In the genomic region with DNA sequence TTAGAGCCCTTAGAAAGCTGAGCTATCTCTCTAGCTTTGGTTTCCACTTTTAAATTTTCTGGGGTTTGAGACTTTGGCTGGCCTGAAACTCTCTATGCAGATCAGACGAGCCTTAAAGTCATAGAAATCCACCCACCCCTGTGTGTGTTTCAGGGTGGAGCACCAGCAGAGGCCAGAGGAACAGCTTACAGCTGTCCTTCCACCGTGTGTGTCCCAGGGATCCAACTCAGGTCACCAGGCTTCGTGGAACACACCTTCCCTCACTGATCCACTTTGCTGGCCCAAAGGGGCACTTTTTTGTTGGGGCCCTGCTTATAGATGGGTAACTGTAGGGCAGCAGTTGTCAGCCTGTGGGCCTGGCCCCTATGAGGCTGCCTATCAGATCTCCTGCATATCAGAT, we compare ENCODE assay signal across 28 mouse cellular contexts. TPM values are rescaled to one million over a fixed set of nuclear protein-coding genes. Genes with fewer than 3 reads are reported as not detected.
A peak's percentile ranks its signal among the peaks of the same experiment; 100 is the strongest.
DNase-seq lines count a peak whose midpoint lies in the region; ATAC-seq and TF ChIP-seq lines count a peak whose summit lies in the region.
"Had no signal": no experiment of that assay in that cellular context is flagged by ENCODE, and none has a peak within 500 bp of the region (broad histone marks: within the 10 kb centered on the region; RNA-seq: fewer than 3 reads in every experiment).

No protein-coding gene starts in this region.

- no peak for DNase-seq in heart, embryonic 10.5 days (ENCODE audit: low spot score)
- no peak for DNase-seq in liver, postnatal 0 days
- DNase-seq in liver = no peak
- DNase-seq in CH12.LX (ENCODE audit: extremely low read depth) = no peak
- no peak for DNase-seq in left cerebral cortex, adult 11 months (ENCODE audit: low spot score)
- DNase-seq: cerebellum, adult 8-10 months; cerebellum, postnatal 36 days; gastrocnemius, postnatal 25 days; heart, adult 11 months; kidney, adult 9 months; kidney, postnatal 14 days; layer of hippocampus, adult 9-11 months; liver, embryonic 13.5 days; lung, adult 2 months; lung, postnatal 10 days; right cerebral cortex, postnatal 4 days had no signal

- H3K4me1 ChIP-seq in heart, embryonic 10.5 days = peaks cover 28% of the 10 kb centered on the region
- H3K4me1 ChIP-seq in heart, embryonic 12.5 days (replicated peaks) = peaks cover 21% of the 10 kb centered on the region
- peaks cover 15% of the 10 kb centered on the region for H3K4me1 ChIP-seq in liver, postnatal 0 days (ENCODE audit: insufficient read depth)
- H3K4me1 ChIP-seq in CH12.LX (ENCODE audit: control insufficient read depth in 1 of 2, insufficient read depth in 2 of 2) = peaks cover 21 to 70% of the 10 kb centered on the region in 2 experiments

- no peak for TF ChIP-seq RAD21 in CH12.LX (IDR thresholded peaks at IDR 0.05; ENCODE audit: low read depth, low read length)

- peak overlapping the region; percentile 36; the same call in 1 of the 2 replicates for H3K27ac ChIP-seq in heart, embryonic 10.5 days
- H3K27ac ChIP-seq in heart, embryonic 12.5 days (ENCODE audit: poor library complexity, severe bottlenecking) = no peak overlapping the region
- peak overlapping the region; percentile 57 for H3K27ac ChIP-seq in liver, postnatal 0 days (ENCODE audit: low read depth)
- peak overlapping the region; percentile 73 for H3K27ac ChIP-seq in CH12.LX (ENCODE audit: insufficient read depth, low read depth)
- H3K27ac ChIP-seq: hindbrain, embryonic 12.5 days; hindbrain, postnatal 0 days; limb, embryonic 13.5 days; liver, embryonic 13.5 days; macrophage; midbrain, embryonic 10.5 days; midbrain, embryonic 15.5 days; neural tube, embryonic 12.5 days; stomach, embryonic 15.5 days had no signal

- no peak for TF ChIP-seq EP300 in liver, postnatal 0 days (IDR thresholded peaks at IDR 0.05; ENCODE audit: low read depth)
- no peak for TF ChIP-seq EP300 in CH12.LX (IDR thresholded peaks at IDR 0.05; ENCODE audit: low read length)

- no peak for TF ChIP-seq POLR2A in CH12.LX (IDR thresholded peaks at IDR 0.05; ENCODE audit: low read depth, low read length)
- TF ChIP-seq POLR2A in myocyte (IDR thresholded peaks at IDR 0.05; ENCODE audit: insufficient read length, low read depth) = no peak

- dilution Hi-C loops in CH12.LX (cut with MboI; ENCODE audit: extremely low pct_ligation_motif_present, extremely low pct_unique_long_range_greater_than_20kb, low sequenced_read_pairs) = no loop called here

- H3K9ac ChIP-seq in heart, embryonic 12.5 days = no peak overlapping the region
- H3K9ac ChIP-seq in liver, postnatal 0 days (replicated peaks) = no peak overlapping the region
- no peak overlapping the region for H3K9ac ChIP-seq in CH12.LX (ENCODE audit: insufficient read depth, low read depth)
- H3K9ac ChIP-seq: hindbrain, embryonic 12.5 days; limb, embryonic 13.5 days; liver, embryonic 13.5 days; midbrain, embryonic 15.5 days; neural tube, embryonic 12.5 days; stomach, embryonic 15.5 days had no signal

- H3K36me3 ChIP-seq in heart, embryonic 10.5 days = peaks cover 13% of the 10 kb centered on the region; the same call in 1 of the 2 replicates
- H3K36me3 ChIP-seq in heart, embryonic 12.5 days = peaks cover 5% of the 10 kb centered on the region
- peaks cover 16% of the 10 kb centered on the region; the same call in 1 of the 2 replicates for H3K36me3 ChIP-seq in liver, postnatal 0 days (replicated peaks; ENCODE audit: insufficient read depth, low read length)
- peaks cover 10 to 25% of the 10 kb centered on the region in 2 experiments for H3K36me3 ChIP-seq in CH12.LX (replicated peaks in 1 of 2; ENCODE audit: control insufficient read depth in 1 of 2, insufficient read depth in 1 of 2, low read length in 1 of 2)
- no peaks in the 10 kb centered on the region for H3K36me3 ChIP-seq in myocyte (ENCODE audit: control insufficient read depth, insufficient read depth)
- H3K36me3 ChIP-seq: midbrain, embryonic 10.5 days; midbrain, embryonic 15.5 days; neural tube, embryonic 12.5 days; stomach, embryonic 15.5 days had no signal

- no peak for ATAC-seq in heart, embryonic 12.5 days (ENCODE audit: insufficient number of reproducible peaks, low FRiP score)
- ATAC-seq in liver, postnatal 0 days = no peak
- ATAC-seq: forebrain, embryonic 14.5 days; hindbrain, postnatal 0 days; intestine, postnatal 0 days; midbrain, embryonic 15.5 days had no signal

- 60% methylated on average over 3 of the region's 3 CpGs for WGBS in heart, embryonic 10.5 days
- 68% methylated on average over 3 of the region's 3 CpGs for WGBS in heart, embryonic 12.5 days
- 67% methylated on average over 3 of the region's 3 CpGs for WGBS in liver, postnatal 0 days (ENCODE audit: insufficient replicate concordance)

- no peak overlapping the region for H3ac ChIP-seq in myocyte (ENCODE audit: control insufficient read depth, insufficient read length)

- H3K9me3 ChIP-seq in heart, embryonic 10.5 days = no peaks in the 10 kb centered on the region
- no peaks in the 10 kb centered on the region for H3K9me3 ChIP-seq in heart, embryonic 12.5 days (replicated peaks)
- no peaks in the 10 kb centered on the region for H3K9me3 ChIP-seq in liver, postnatal 0 days (ENCODE audit: low read length)
- H3K9me3 ChIP-seq in CH12.LX (replicated peaks; ENCODE audit: low read length) = no peaks in the 10 kb centered on the region
- H3K9me3 ChIP-seq: hindbrain, embryonic 12.5 days; limb, embryonic 13.5 days; liver, embryonic 13.5 days; midbrain, embryonic 10.5 days; midbrain, embryonic 15.5 days; neural tube, embryonic 12.5 days; stomach, embryonic 15.5 days had no signal

- H3K4me2 ChIP-seq in heart, embryonic 12.5 days = no peak overlapping the region
- no peak overlapping the region for H3K4me2 ChIP-seq in liver, postnatal 0 days (ENCODE audit: low read depth, low read length)
- H3K4me2 ChIP-seq in CH12.LX (ENCODE audit: insufficient read depth, low read depth, poor library complexity, severe bottlenecking) (peak overlapping the region; percentile 7; the same call in 1 of the 2 replicates), myocyte (ENCODE audit: low read depth) (no peak overlapping the region)
- H3K4me2 ChIP-seq: hindbrain, embryonic 12.5 days; limb, embryonic 13.5 days; liver, embryonic 13.5 days; midbrain, embryonic 15.5 days; neural tube, embryonic 12.5 days; stomach, embryonic 15.5 days had no signal

- H3K27me3 ChIP-seq in heart, embryonic 10.5 days (ENCODE audit: insufficient read depth, poor library complexity, severe bottlenecking) = 0 out of 2 replicates have a peak, but pooled peaks cover 4% of the 10 kb centered on the region
- H3K27me3 ChIP-seq in heart, embryonic 12.5 days (replicated peaks) = no peaks in the 10 kb centered on the region
- no peaks in the 10 kb centered on the region for H3K27me3 ChIP-seq in liver, postnatal 0 days (ENCODE audit: insufficient read depth, low read length)
- H3K27me3 ChIP-seq in CH12.LX (replicated peaks) (no peaks in the 10 kb centered on the region), myocyte (ENCODE audit: control insufficient read depth, insufficient read depth, insufficient read length) (no peaks in the 10 kb centered on the region)
- H3K27me3 ChIP-seq: hindbrain, embryonic 12.5 days; limb, embryonic 13.5 days; midbrain, embryonic 15.5 days; neural tube, embryonic 12.5 days; stomach, embryonic 15.5 days had no signal

- H3K79me2 ChIP-seq in CH12.LX (replicated peaks; ENCODE audit: control insufficient read depth, extremely low read depth, insufficient read depth, poor library complexity, severe bottlenecking) = peaks cover 6% of the 10 kb centered on the region
- no peaks in the 10 kb centered on the region for H3K79me2 ChIP-seq in myocyte (ENCODE audit: control insufficient read depth, insufficient read depth)

- no peak overlapping the region for H3K4me3 ChIP-seq in heart, embryonic 10.5 days
- no peak overlapping the region for H3K4me3 ChIP-seq in heart, embryonic 12.5 days
- no peak overlapping the region for H3K4me3 ChIP-seq in liver, postnatal 0 days (ENCODE audit: low read depth, low read length)
- H3K4me3 ChIP-seq in CH12.LX (replicated peaks in 1 of 3; ENCODE audit: low read depth in 2 of 3, low read length in 2 of 3, poor library complexity in 1 of 3) = no peak overlapping the region
- no peak overlapping the region for H3K4me3 ChIP-seq in myocyte
- H3K4me3 ChIP-seq: hindbrain, embryonic 12.5 days; limb, embryonic 13.5 days; liver, embryonic 13.5 days; midbrain, embryonic 10.5 days; midbrain, embryonic 15.5 days; neural tube, embryonic 12.5 days; stomach, embryonic 15.5 days had no signal

- in situ Hi-C loops in CH12.LX (cut with MboI; ENCODE audit: low pct_ligation_motif_present, low pct_unique_long_range_greater_than_20kb, low sequenced_read_pairs) = loop anchor here (10.0 kb wide), 1 partner anchor 229 kb away; no protein-coding TSS in a partner anchor

- TF ChIP-seq CTCF in liver, postnatal 0 days (IDR thresholded peaks at IDR 0.05; ENCODE audit: low read depth) = no peak
- TF ChIP-seq CTCF in CH12.LX (conservative IDR thresholded peaks at IDR 0.05 in 1 of 2, IDR thresholded peaks at IDR 0.05 in 1 of 2; ENCODE audit: low read depth in 2 of 2, low read length in 2 of 2) = no peak

RNA-seq across cellular contexts. Expression of a gene that starts 3.1 kb away (rescaled TPM):
- 20.0 and 20.9 TPM in 2 replicates for polyA plus RNA-seq in heart, embryonic 10.5 days (2016; fragmentation: Nextera tagmentation; extraction: Ambion mirVana)
- 25.0 and 31.0 TPM in 2 replicates for polyA plus RNA-seq in heart, embryonic 12.5 days (2016; fragmentation: Nextera tagmentation; extraction: Ambion mirVana)
- 2.1 and 2.2 TPM in 2 replicates for polyA plus RNA-seq in liver, postnatal 0 days (2015; fragmentation: Nextera tagmentation; extraction: Ambion mirVana)
- total RNA-seq in CH12.LX (2012; rRNA removed) = 46.3 and 48.3 TPM in 2 replicates
- 12.5 and 14.3 TPM in 2 replicates for total RNA-seq in CH12.LX (2014; rRNA removed)
- polyA plus RNA-seq in CH12.LX (2012; ENCODE audit: insufficient read length, low read depth) = 33.6 and 44.3 TPM in 2 replicates
- 35.7 TPM for polyA plus RNA-seq in myocyte (2012; fragmentation: generic; extraction: Trizol)

RNA-seq across cellular contexts. Expression of a gene that starts 13.5 kb away (rescaled TPM):
- polyA plus RNA-seq in heart, embryonic 10.5 days (2016; fragmentation: Nextera tagmentation; extraction: Ambion mirVana) = 9.7 and 11.7 TPM in 2 replicates
- polyA plus RNA-seq in heart, embryonic 12.5 days (2016; fragmentation: Nextera tagmentation; extraction: Ambion mirVana) = 10.2 and 11.4 TPM in 2 replicates
- 16.3 and 16.8 TPM in 2 replicates for polyA plus RNA-seq in liver, postnatal 0 days (2015; fragmentation: Nextera tagmentation; extraction: Ambion mirVana)
- total RNA-seq in CH12.LX (2012; rRNA removed) = 7.1 and 9.8 TPM in 2 replicates
- 4.3 and 6.5 TPM in 2 replicates for total RNA-seq in CH12.LX (2014; rRNA removed)
- 11.7 and 16.2 TPM in 2 replicates for polyA plus RNA-seq in CH12.LX (2012; ENCODE audit: insufficient read length, low read depth)
- 0.54 TPM for polyA plus RNA-seq in myocyte (2012; fragmentation: generic; extraction: Trizol)

RNA-seq across cellular contexts. Expression of a gene that starts 31.0 kb away (rescaled TPM):
- polyA plus RNA-seq in heart, embryonic 10.5 days (2016; fragmentation: Nextera tagmentation; extraction: Ambion mirVana) = 18.1 and 20.7 TPM in 2 replicates
- 24.5 and 25.9 TPM in 2 replicates for polyA plus RNA-seq in heart, embryonic 12.5 days (2016; fragmentation: Nextera tagmentation; extraction: Ambion mirVana)
- polyA plus RNA-seq in liver, postnatal 0 days (2015; fragmentation: Nextera tagmentation; extraction: Ambion mirVana) = 17.7 and 18.0 TPM in 2 replicates
- total RNA-seq in CH12.LX (2012; rRNA removed) (11.1 and 13.5 TPM in 2 replicates), CH12.LX (2014; rRNA removed) (1.1 and 1.5 TPM in 2 replicates)
- polyA plus RNA-seq in CH12.LX (2012; ENCODE audit: insufficient read length, low read depth) (17.0 and 20.9 TPM in 2 replicates), myocyte (2012; fragmentation: generic; extraction: Trizol) (64.1 TPM)

RNA-seq across cellular contexts. Expression of a gene that starts 31.4 kb away (rescaled TPM):
- 18.3 and 18.4 TPM in 2 replicates for polyA plus RNA-seq in heart, embryonic 10.5 days (2016; fragmentation: Nextera tagmentation; extraction: Ambion mirVana)
- polyA plus RNA-seq in heart, embryonic 12.5 days (2016; fragmentation: Nextera tagmentation; extraction: Ambion mirVana) = 14.4 and 15.8 TPM in 2 replicates
- 3.1 TPM in 2 replicates for polyA plus RNA-seq in liver, postnatal 0 days (2015; fragmentation: Nextera tagmentation; extraction: Ambion mirVana)
- 9.6 and 12.6 TPM in 2 replicates for total RNA-seq in CH12.LX (2012; rRNA removed)
- total RNA-seq in CH12.LX (2014; rRNA removed) = 3.1 and 5.5 TPM in 2 replicates
- polyA plus RNA-seq in CH12.LX (2012; ENCODE audit: insufficient read length, low read depth) = 2.6 and 4.6 TPM in 2 replicates
- 83.3 TPM for polyA plus RNA-seq in myocyte (2012; fragmentation: generic; extraction: Trizol)

RNA-seq across cellular contexts. Expression of a gene that starts 33.5 kb away (rescaled TPM):
- polyA plus RNA-seq in heart, embryonic 10.5 days (2016; fragmentation: Nextera tagmentation; extraction: Ambion mirVana) = 24.3 and 34.2 TPM in 2 replicates
- polyA plus RNA-seq in heart, embryonic 12.5 days (2016; fragmentation: Nextera tagmentation; extraction: Ambion mirVana) = 20.5 and 21.0 TPM in 2 replicates
- polyA plus RNA-seq in liver, postnatal 0 days (2015; fragmentation: Nextera tagmentation; extraction: Ambion mirVana) = 4.9 and 7.2 TPM in 2 replicates
- 21.8 and 22.6 TPM in 2 replicates for total RNA-seq in CH12.LX (2012; rRNA removed)
- total RNA-seq in CH12.LX (2014; rRNA removed) = 7.9 and 13.8 TPM in 2 replicates
- 16.8 and 22.2 TPM in 2 replicates for polyA plus RNA-seq in CH12.LX (2012; ENCODE audit: insufficient read length, low read depth)
- 38.4 TPM for polyA plus RNA-seq in myocyte (2012; fragmentation: generic; extraction: Trizol)
